Mouse (Mus musculus) lung, embryonic 14.5 days (tissue): ENCODE measurements around the gene Akap2. TPM values are rescaled to one million over a fixed set of nuclear protein-coding genes. Genes with fewer than 3 reads are reported as not detected.
"Not testable (repeated sequence)": the region's sequence is repeated elsewhere in the genome, so short reads cannot be mapped to it uniquely, and the experiment has no call there.

ENCODE experiments used
- ATAC-seq: fragments of 200-750 bp; cut with Nextera tagmentation; 2 replicates; pipeline ENCODE4 v1.8.0; 2017; ENCODE audit warnings: mild to moderate bottlenecking, moderate TSS enrichment, moderate library complexity; ENCODE audit not compliant: insufficient read depth
- DNase-seq: peaks from one replicate; pipeline ENCODE4 v3.0.0-alpha.2; 2015
- H3K27ac ChIP-seq: fragments of 300-500 bp; sonication (generic); 2 replicates; pipeline ENCODE4 v1.5.1; 2014; ENCODE audit warnings: low read depth, mild to moderate bottlenecking, moderate library complexity
- H3K27me3 ChIP-seq: fragments of 300-500 bp; sonication (generic); 2 replicates; pipeline ENCODE4 v1.6.1; 2014; ENCODE audit warnings: low read length, control low read depth; ENCODE audit not compliant: insufficient read depth
- H3K36me3 ChIP-seq: fragments of 300-500 bp; sonication (generic); 2 replicates; pipeline ENCODE4 v1.6.1; 2014; ENCODE audit warnings: control low read depth; ENCODE audit not compliant: insufficient read depth
- H3K4me1 ChIP-seq: fragments of 300-500 bp; sonication (generic); 2 replicates; pipeline ENCODE4 v1.6.1; 2014; ENCODE audit warnings: antibody characterized with exemption, control low read depth; ENCODE audit not compliant: insufficient read depth
- H3K4me2 ChIP-seq: fragments of 300-500 bp; sonication (generic); 2 replicates; pipeline ENCODE4 v1.6.1; 2014; ENCODE audit warnings: mild to moderate bottlenecking
- H3K4me3 ChIP-seq: fragments of 300-500 bp; sonication (generic); 2 replicates; pipeline ENCODE4 v1.5.1; 2014; ENCODE audit warnings: low read depth, low read length
- H3K9ac ChIP-seq: fragments of 300-500 bp; sonication (generic); 2 replicates; pipeline ENCODE4 v1.6.1; 2014
- H3K9me3 ChIP-seq: fragments of 300-500 bp; sonication (generic); 2 replicates; pipeline ENCODE4 v1.6.1; 2016; ENCODE audit warnings: low read depth, low read length, control low read depth
- CTCF ChIP-seq: IDR thresholded peaks from 2 replicates; pipeline ENCODE4 v1.5.1; 2016; ENCODE audit warnings: antibody characterized with exemption, low read depth
- WGBS: fragments of 180-500 bp; shearing (Covaris S2); extraction: QIAGEN DNeasy Blood & Tissue Kit; methylation state at CpG from one replicate; pipeline ENCODE4 v1.1.7; 2014; 5-methylcytosine and 5-hydroxymethylcytosine counted together
- polyA plus RNA-seq: library from polyadenylated mRNA; unstranded; fragments of >200 nt; fragmentation: Nextera tagmentation; extraction: Ambion mirVana; gene quantifications from 2 replicates; pipeline ENCODE4 v1.2.1, GENCODE M21; 2014

Akap2 gene
- polyA plus RNA-seq, 1 experiment from 2014 or later = 51.9 TPM

DNA sequence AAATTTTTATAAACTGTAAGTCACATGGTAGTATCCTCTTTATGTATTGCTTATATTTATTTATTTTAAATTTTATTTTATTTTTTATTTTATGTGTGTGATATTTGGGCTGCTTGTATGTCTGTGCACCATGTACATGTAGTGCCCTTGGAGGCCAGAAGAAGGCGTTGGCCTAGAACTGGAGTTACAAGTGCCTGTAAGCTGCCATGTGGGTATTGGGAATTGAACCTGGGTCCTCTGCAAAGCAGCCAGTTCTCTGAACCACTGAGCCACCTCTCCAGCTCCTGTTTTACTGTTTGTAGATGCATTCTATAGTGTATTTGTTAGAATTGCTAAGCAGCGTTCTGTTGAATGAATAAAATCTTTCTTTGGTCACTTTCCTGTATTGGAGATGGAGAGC is 170.8 kb downstream of the Akap2 start:
- Histone ChIP-seq H3K9me3 (no peaks in the 10 kb centered on the region), H3K36me3 (peaks cover 6% of the 10 kb centered on the region; the same call in 1 of the 2 replicates), H3K27me3 (no peaks in the 10 kb centered on the region), H3K4me2 (no peak overlapping the region), H3K27ac (no peak overlapping the region), H3K9ac (no peak overlapping the region), H3K4me3 (no peak overlapping the region), H3K4me1 (peaks cover 14% of the 10 kb centered on the region; the same call in 1 of the 2 replicates)
- DNase-seq (no peak), ATAC-seq (no peak)
- 95% methylated on average over 2 of the region's 2 CpGs for WGBS
- no peak for TF ChIP-seq CTCF

DNA sequence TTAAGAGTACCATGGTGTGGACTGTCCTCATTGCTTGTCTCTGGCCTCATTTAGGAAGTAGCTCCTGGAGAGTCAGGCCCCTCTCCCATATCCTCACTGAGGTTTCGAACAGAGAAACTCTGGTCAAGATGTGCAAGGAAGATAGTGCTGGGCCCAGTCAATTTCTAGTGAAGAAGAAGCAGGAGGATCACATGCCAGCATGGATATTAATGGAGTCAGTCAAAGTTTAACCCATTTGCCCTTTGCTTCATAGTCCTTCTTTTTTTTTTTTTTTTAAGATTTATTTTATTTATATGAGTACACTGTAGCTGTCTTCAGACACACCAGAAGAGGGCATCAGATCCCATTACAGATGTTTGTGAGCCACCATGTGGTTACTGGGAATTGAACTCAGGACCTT is 171.5 kb downstream of the Akap2 start:
- 91% methylated on average over 1 of the region's 1 CpGs for WGBS
- ATAC-seq, H3K36me3 ChIP-seq, H3K4me1 ChIP-seq, H3K4me2 ChIP-seq, H3K27me3 ChIP-seq, H3K9me3 ChIP-seq, DNase-seq, H3K27ac ChIP-seq, H3K9ac ChIP-seq, H3K4me3 ChIP-seq: not testable (repeated sequence)

DNA sequence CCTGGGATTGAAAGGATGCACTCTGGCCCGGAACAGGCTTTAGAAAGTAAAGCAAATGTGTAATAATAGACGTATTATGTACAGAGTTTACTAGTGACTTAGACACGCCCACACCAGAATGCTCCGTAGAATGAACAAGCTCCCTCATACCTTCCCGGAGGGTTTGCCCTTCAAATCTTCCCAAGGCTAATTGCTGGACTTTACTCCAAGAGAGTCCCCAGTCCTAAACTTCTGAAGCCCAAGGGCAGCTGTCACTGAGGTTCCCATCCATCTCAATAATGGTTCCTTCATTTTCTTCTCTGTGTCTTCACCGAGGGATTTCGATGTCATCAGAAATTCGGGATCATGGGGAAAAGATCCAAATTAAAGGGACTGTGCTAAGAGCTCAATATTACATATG is 172.3 kb downstream of the Akap2 start:
- peaks cover 13% of the 10 kb centered on the region; the same call in 1 of the 2 replicates for H3K36me3 ChIP-seq

GRCm38 (mm10) chr4:57892001-57892586 is 174.6 kb downstream of the Akap2 start:
- Histone ChIP-seq H3K9ac (no peak overlapping the region), H3K27ac (no peak overlapping the region), H3K4me2 (no peak overlapping the region), H3K27me3 (no peaks in the 10 kb centered on the region), H3K36me3 (peaks cover 14% of the 10 kb centered on the region; the same call in 1 of the 2 replicates), H3K9me3 (no peaks in the 10 kb centered on the region), H3K4me3 (no peak overlapping the region), H3K4me1 (peaks cover 4% of the 10 kb centered on the region; the same call in 1 of the 2 replicates)
- ATAC-seq (no peak; the same call in 1 of the 2 replicates), DNase-seq (no peak)
- TF ChIP-seq CTCF = no peak
- WGBS = 81% methylated on average over 10 of the region's 10 CpGs

More for the DNA sequence above, 172.3 kb downstream of the Akap2 start:
- Histone ChIP-seq H3K4me1 (peaks cover 8% of the 10 kb centered on the region; the same call in 1 of the 2 replicates), H3K4me3 (no peak overlapping the region), H3K9me3 (no peaks in the 10 kb centered on the region), H3K27me3 (no peaks in the 10 kb centered on the region), H3K27ac (no peak overlapping the region), H3K4me2 (no peak overlapping the region), H3K9ac (no peak overlapping the region)
- ATAC-seq (no peak), DNase-seq (no peak)
- 91% methylated on average over 8 of the region's 8 CpGs for WGBS
- TF ChIP-seq CTCF = no peak

- no peak for DNase-seq
These were observed 177.7 kb downstream of the Akap2 start for GRCm38 (mm10) chr4:57895140-57895539.

GRCm38 (mm10) chr4:57895902-57896301 is 178.4 kb downstream of the Akap2 start:
- peaks cover 4% of the 10 kb centered on the region; the same call in 1 of the 2 replicates for H3K4me1 ChIP-seq
- no peak overlapping the region for H3K4me2 ChIP-seq
- ATAC-seq = no peak
- 38% methylated on average over 6 of the region's 6 CpGs for WGBS
- H3K27ac ChIP-seq = no peak overlapping the region; the same call in 1 of the 2 replicates
- H3K27me3 ChIP-seq = no peaks in the 10 kb centered on the region
- DNase-seq = no peak
- H3K36me3 ChIP-seq = peaks cover 18% of the 10 kb centered on the region; the same call in 1 of the 2 replicates
- no peak overlapping the region for H3K4me3 ChIP-seq
- H3K9me3 ChIP-seq = no peaks in the 10 kb centered on the region
- no peak for TF ChIP-seq CTCF
- H3K9ac ChIP-seq = no peak overlapping the region

More at GRCm38 (mm10) chr4:57895140-57895539, 177.7 kb downstream of the Akap2 start:
- H3K4me3 ChIP-seq = no peak overlapping the region
- H3K9me3 ChIP-seq = no peaks in the 10 kb centered on the region
- no peak overlapping the region for H3K4me2 ChIP-seq
- no peak for TF ChIP-seq CTCF
- ATAC-seq = no peak
- H3K27ac ChIP-seq = no peak overlapping the region
- H3K27me3 ChIP-seq = no peaks in the 10 kb centered on the region
- H3K9ac ChIP-seq = no peak overlapping the region
- H3K36me3 ChIP-seq = peaks cover 18% of the 10 kb centered on the region; the same call in 1 of the 2 replicates
- H3K4me1 ChIP-seq = peaks cover 4% of the 10 kb centered on the region; the same call in 1 of the 2 replicates
- WGBS = 44% methylated on average over 5 of the region's 5 CpGs

GRCm38 (mm10) chr4:57896631-57897030 is 179.2 kb downstream of the Akap2 start:
- DNase-seq = no peak
- ATAC-seq = no peak
- Histone ChIP-seq H3K9ac (no peak overlapping the region), H3K27me3 (no peaks in the 10 kb centered on the region), H3K4me2 (no peak overlapping the region), H3K4me3 (no peak overlapping the region), H3K9me3 (no peaks in the 10 kb centered on the region), H3K27ac (no peak overlapping the region), H3K4me1 (peaks cover 4% of the 10 kb centered on the region; the same call in 1 of the 2 replicates), H3K36me3 (peaks cover 18% of the 10 kb centered on the region; the same call in 1 of the 2 replicates)
- TF ChIP-seq CTCF = no peak
- 86% methylated on average over 3 of the region's 3 CpGs for WGBS
